Mouse (Mus musculus) lung, embryonic 15.5 days (tissue): ENCODE results near the gene Caln1. TPM values are rescaled to one million over a fixed set of nuclear protein-coding genes. Genes with fewer than 3 reads are reported as not detected.
A peak's percentile ranks its signal among the peaks of the same experiment; 100 is the strongest.

ENCODE experiments used
- ATAC-seq: fragments of 200-750 bp; cut with Nextera tagmentation; 2 replicates; pipeline ENCODE4 v1.8.0; 2017; ENCODE audit warnings: moderate number of reproducible peaks, borderline replicate concordance; ENCODE audit not compliant: low FRiP score, low TSS enrichment; ENCODE audit errors: extremely low read depth
- H3K27ac ChIP-seq: fragments of 300-500 bp; sonication (generic); 2 replicates; pipeline ENCODE4 v1.5.1; 2015; ENCODE audit warnings: moderate library complexity, mild to moderate bottlenecking, inconsistent platforms
- H3K27me3 ChIP-seq: fragments of 300-500 bp; sonication (generic); 2 replicates; pipeline ENCODE4 v1.6.1; 2015; ENCODE audit warnings: inconsistent platforms
- H3K36me3 ChIP-seq: fragments of 300-500 bp; sonication (generic); 2 replicates; pipeline ENCODE4 v1.6.1; 2015; ENCODE audit warnings: inconsistent platforms
- H3K4me1 ChIP-seq: fragments of 300-500 bp; sonication (generic); 2 replicates; pipeline ENCODE4 v1.6.1; 2015; ENCODE audit warnings: inconsistent platforms
- H3K4me2 ChIP-seq: fragments of 300-500 bp; sonication (generic); 2 replicates; pipeline ENCODE4 v1.6.1; 2015; ENCODE audit warnings: inconsistent platforms, mild to moderate bottlenecking, moderate library complexity
- H3K4me3 ChIP-seq: fragments of 300-500 bp; sonication (generic); 2 replicates; pipeline ENCODE4 v1.5.1; 2015; ENCODE audit warnings: mild to moderate bottlenecking, inconsistent platforms
- H3K9ac ChIP-seq: fragments of 300-500 bp; sonication (generic); 2 replicates; pipeline ENCODE4 v1.6.1; 2015; ENCODE audit warnings: inconsistent platforms
- H3K9me3 ChIP-seq: fragments of 300-500 bp; sonication (generic); 2 replicates; pipeline ENCODE4 v1.6.1; 2016; ENCODE audit warnings: inconsistent platforms
- WGBS: fragments of 180-500 bp; shearing (Covaris S2); methylation state at CpG from one replicate; pipeline ENCODE4 v1.1.7; 2015; 5-methylcytosine and 5-hydroxymethylcytosine counted together
- polyA plus RNA-seq: library from polyadenylated mRNA; unstranded; fragments of >200 nt; fragmentation: Nextera tagmentation; extraction: Ambion mirVana; gene quantifications from 2 replicates; pipeline ENCODE4 v1.2.1, GENCODE M21; 2015

Gene Caln1
- polyA plus RNA-seq, 1 experiment from 2014 or later: 0.26 TPM

GRCm38 (mm10) chr5:130820661-130821060, 451.4 kb downstream of the Caln1 start:
- ATAC-seq: no peak
- no peak overlapping the region for H3K27ac ChIP-seq
- WGBS: 87% methylated on average over 5 of the region's 5 CpGs
- H3K4me3 ChIP-seq: no peak overlapping the region
- no peak overlapping the region for H3K4me2 ChIP-seq
- no peaks in the 10 kb centered on the region for H3K9me3 ChIP-seq
- no peak overlapping the region for H3K9ac ChIP-seq
- no peaks in the 10 kb centered on the region for H3K27me3 ChIP-seq
- no peaks in the 10 kb centered on the region for H3K36me3 ChIP-seq
- no peaks in the 10 kb centered on the region for H3K4me1 ChIP-seq

GRCm38 (mm10) chr5:130825797-130826196, 456.5 kb downstream of the Caln1 start:
- H3K27ac ChIP-seq: no peak overlapping the region
- no peak overlapping the region for H3K4me3 ChIP-seq
- no peaks in the 10 kb centered on the region for H3K4me1 ChIP-seq
- WGBS: 66% methylated on average over 2 of the region's 2 CpGs
- ATAC-seq: no peak
- no peaks in the 10 kb centered on the region; the same call in 1 of the 2 replicates for H3K9me3 ChIP-seq
- H3K27me3 ChIP-seq: no peaks in the 10 kb centered on the region
- no peak overlapping the region for H3K4me2 ChIP-seq
- H3K36me3 ChIP-seq: no peaks in the 10 kb centered on the region
- H3K9ac ChIP-seq: no peak overlapping the region

- Histone ChIP-seq H3K27me3 (no peaks in the 10 kb centered on the region), H3K4me3 (no peak overlapping the region), H3K36me3 (no peaks in the 10 kb centered on the region), H3K27ac (no peak overlapping the region), H3K4me1 (peaks cover 8% of the 10 kb centered on the region; the same call in 1 of the 2 replicates), H3K4me2 (no peak overlapping the region), H3K9me3 (no peaks in the 10 kb centered on the region), H3K9ac (no peak overlapping the region)
- 85% methylated on average over 6 of the region's 6 CpGs for WGBS
- ATAC-seq: no peak
Observed at GRCm38 (mm10) chr5:130848562-130848961, 479.3 kb downstream of the Caln1 start.

GRCm38 (mm10) chr5:130849610-130850009, 480.4 kb downstream of the Caln1 start:
- Histone ChIP-seq H3K9me3 (no peaks in the 10 kb centered on the region), H3K4me2 (no peak overlapping the region), H3K36me3 (no peaks in the 10 kb centered on the region), H3K27me3 (peaks cover 5% of the 10 kb centered on the region; the same call in 1 of the 2 replicates), H3K9ac (no peak overlapping the region), H3K4me3 (no peak overlapping the region), H3K27ac (no peak overlapping the region), H3K4me1 (peaks cover 8% of the 10 kb centered on the region; the same call in 1 of the 2 replicates)
- ATAC-seq: 0 out of 2 replicates have a peak, but pooled peaks have one; percentile 17
- 45% methylated on average over 4 of the region's 4 CpGs for WGBS

GRCm38 (mm10) chr5:130852182-130852581, 482.9 kb downstream of the Caln1 start:
- Histone ChIP-seq H3K27ac (no peak overlapping the region), H3K9ac (no peak overlapping the region), H3K9me3 (no peaks in the 10 kb centered on the region), H3K36me3 (no peaks in the 10 kb centered on the region), H3K4me2 (peak overlapping the region; percentile 41), H3K27me3 (peaks cover 7% of the 10 kb centered on the region; the same call in 1 of the 2 replicates), H3K4me3 (no peak overlapping the region), H3K4me1 (peaks cover 8% of the 10 kb centered on the region; the same call in 1 of the 2 replicates)
- 11% methylated on average over 11 of the region's 11 CpGs for WGBS
- no peak for ATAC-seq

GRCm38 (mm10) chr5:130853371-130853770, 484.1 kb downstream of the Caln1 start:
- no peak for ATAC-seq
- H3K4me1 ChIP-seq: peaks cover 8% of the 10 kb centered on the region; the same call in 1 of the 2 replicates
- H3K36me3 ChIP-seq: no peaks in the 10 kb centered on the region
- no peak overlapping the region for H3K4me2 ChIP-seq
- WGBS: under 1% methylated on average over 10 of the region's 10 CpGs
- H3K9ac ChIP-seq: no peak overlapping the region
- no peak overlapping the region for H3K4me3 ChIP-seq
- no peak overlapping the region for H3K27ac ChIP-seq
- peaks cover 7% of the 10 kb centered on the region; the same call in 1 of the 2 replicates for H3K27me3 ChIP-seq
- no peaks in the 10 kb centered on the region for H3K9me3 ChIP-seq

- H3K9ac ChIP-seq: no peak overlapping the region
- no peak overlapping the region for H3K4me3 ChIP-seq
- peaks cover 7% of the 10 kb centered on the region; the same call in 1 of the 2 replicates for H3K27me3 ChIP-seq
- no peaks in the 10 kb centered on the region for H3K36me3 ChIP-seq
- no peak for ATAC-seq
- H3K27ac ChIP-seq: no peak overlapping the region
- H3K9me3 ChIP-seq: no peaks in the 10 kb centered on the region
- H3K4me2 ChIP-seq: no peak overlapping the region
- H3K4me1 ChIP-seq: peaks cover 8% of the 10 kb centered on the region; the same call in 1 of the 2 replicates
- WGBS: 76% methylated on average over 7 of the region's 7 CpGs
Observed at GRCm38 (mm10) chr5:130854430-130854829, 485.2 kb downstream of the Caln1 start.

- Histone ChIP-seq H3K9ac (no peak overlapping the region), H3K27me3 (peaks cover 7% of the 10 kb centered on the region; the same call in 1 of the 2 replicates), H3K27ac (no peak overlapping the region), H3K4me3 (no peak overlapping the region), H3K9me3 (no peaks in the 10 kb centered on the region), H3K4me2 (no peak overlapping the region), H3K36me3 (no peaks in the 10 kb centered on the region), H3K4me1 (peaks cover under 1% of the 10 kb centered on the region; the same call in 1 of the 2 replicates)
- ATAC-seq: no peak
- WGBS: 33% methylated on average over 8 of the region's 8 CpGs
Observed at GRCm38 (mm10) chr5:130858148-130858547, 488.9 kb downstream of the Caln1 start.

GRCm38 (mm10) chr5:130858706-130859105, 489.5 kb downstream of the Caln1 start:
- Histone ChIP-seq H3K4me1 (no peaks in the 10 kb centered on the region), H3K9me3 (no peaks in the 10 kb centered on the region), H3K4me3 (no peak overlapping the region), H3K4me2 (no peak overlapping the region), H3K36me3 (no peaks in the 10 kb centered on the region), H3K27me3 (peaks cover 7% of the 10 kb centered on the region; the same call in 1 of the 2 replicates), H3K9ac (no peak overlapping the region), H3K27ac (no peak overlapping the region)
- 72% methylated on average over 3 of the region's 3 CpGs for WGBS
- no peak for ATAC-seq

GRCm38 (mm10) chr5:130859736-130860135, 490.5 kb downstream of the Caln1 start:
- no peak overlapping the region for H3K4me3 ChIP-seq
- H3K36me3 ChIP-seq: no peaks in the 10 kb centered on the region
- no peaks in the 10 kb centered on the region for H3K9me3 ChIP-seq
- no peak for ATAC-seq
- H3K27me3 ChIP-seq: no peaks in the 10 kb centered on the region
- H3K4me1 ChIP-seq: no peaks in the 10 kb centered on the region
- WGBS: 27% methylated on average over 6 of the region's 6 CpGs
- H3K27ac ChIP-seq: no peak overlapping the region
- no peak overlapping the region for H3K4me2 ChIP-seq
- H3K9ac ChIP-seq: no peak overlapping the region

GRCm38 (mm10) chr5:130862302-130862701, 493.0 kb downstream of the Caln1 start:
- no peak overlapping the region for H3K4me2 ChIP-seq
- H3K4me3 ChIP-seq: no peak overlapping the region
- no peak overlapping the region for H3K27ac ChIP-seq
- H3K36me3 ChIP-seq: no peaks in the 10 kb centered on the region
- no peaks in the 10 kb centered on the region for H3K9me3 ChIP-seq
- no peaks in the 10 kb centered on the region for H3K4me1 ChIP-seq
- no peaks in the 10 kb centered on the region for H3K27me3 ChIP-seq
- H3K9ac ChIP-seq: no peak overlapping the region
- 51% methylated on average over 5 of the region's 5 CpGs for WGBS
- no peak for ATAC-seq

GRCm38 (mm10) chr5:130869869-130870268, 500.6 kb downstream of the Caln1 start:
- ATAC-seq: no peak
- Histone ChIP-seq H3K27me3 (no peaks in the 10 kb centered on the region), H3K36me3 (no peaks in the 10 kb centered on the region), H3K4me1 (no peaks in the 10 kb centered on the region), H3K9ac (no peak overlapping the region), H3K27ac (no peak overlapping the region), H3K4me2 (no peak overlapping the region), H3K4me3 (no peak overlapping the region), H3K9me3 (no peaks in the 10 kb centered on the region)
- 82% methylated on average over 1 of the region's 1 CpGs for WGBS

- ATAC-seq: no peak
- Histone ChIP-seq H3K27ac (no peak overlapping the region), H3K4me2 (no peak overlapping the region), H3K4me3 (no peak overlapping the region), H3K9ac (no peak overlapping the region), H3K9me3 (no peaks in the 10 kb centered on the region), H3K4me1 (no peaks in the 10 kb centered on the region), H3K36me3 (no peaks in the 10 kb centered on the region), H3K27me3 (no peaks in the 10 kb centered on the region)
- 48% methylated on average over 8 of the region's 8 CpGs for WGBS
Observed at GRCm38 (mm10) chr5:130871086-130871485, 501.8 kb downstream of the Caln1 start.
